9 mouse cellular contexts compared by ENCODE assay signal in the genomic region with DNA sequence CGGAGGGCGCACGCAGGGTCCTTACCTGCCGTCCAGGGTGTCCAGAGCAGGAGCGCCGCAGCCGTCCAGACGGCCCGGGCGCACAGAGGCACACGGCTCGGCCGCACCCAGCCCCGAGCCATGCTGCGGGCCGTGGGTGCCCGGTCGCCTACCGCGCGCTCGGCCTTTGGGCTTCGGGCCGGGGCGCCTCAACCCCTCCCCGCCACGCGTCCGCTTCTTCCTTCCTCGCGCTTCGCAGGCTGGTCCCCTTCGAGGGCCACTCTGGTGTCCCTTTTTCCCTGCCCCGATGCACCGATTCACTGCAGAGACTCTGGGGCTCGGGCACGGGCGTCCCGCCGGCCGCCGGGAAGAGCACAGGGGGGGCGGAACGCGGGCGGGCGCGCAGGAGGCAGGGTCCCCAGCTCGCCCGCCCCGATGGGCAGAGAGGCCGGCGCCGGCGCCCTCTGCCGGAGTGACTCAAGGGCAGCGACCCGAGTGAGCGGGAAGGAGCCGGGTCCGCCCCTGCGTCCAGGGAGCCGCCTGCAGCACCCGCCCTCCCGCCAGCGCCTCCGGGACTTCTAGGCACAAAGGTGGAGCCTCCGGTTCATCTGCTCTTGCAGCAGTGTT. TPM values are rescaled to one million over a fixed set of nuclear protein-coding genes. Genes with fewer than 3 reads are reported as not detected.
A peak's percentile ranks its signal among the peaks of the same experiment; 100 is the strongest.
DNase-seq lines count a peak whose midpoint lies in the region; ATAC-seq and TF ChIP-seq lines count a peak whose summit lies in the region.
"Had no signal": no experiment of that assay in that cellular context is flagged by ENCODE, and none has a peak within 500 bp of the region (broad histone marks: within the 10 kb centered on the region; RNA-seq: fewer than 3 reads in every experiment).

Ror2 (minus strand) TSS at position 369 of the 606 bp plus-strand sequence.

- peak within 1 kb of the TSS; percentile 64 for H3K27ac ChIP-seq in gastrocnemius, adult 2 months
- no peak within 1 kb of the TSS for H3K27ac ChIP-seq in hindbrain, embryonic 14.5 days
- no peak within 1 kb of the TSS for H3K27ac ChIP-seq in liver, embryonic 15.5 days (replicated peaks)

- H3K27me3 ChIP-seq in E14TG2a.4 (ENCODE audit: insufficient read depth, low read length), result peaks cover 77% of the 10 kb centered on the region
- peaks cover 35% of the 10 kb centered on the region for H3K27me3 ChIP-seq in hindbrain, embryonic 14.5 days (ENCODE audit: control insufficient read depth, insufficient read depth, low read length)
- peaks cover 64% of the 10 kb centered on the region for H3K27me3 ChIP-seq in liver, embryonic 15.5 days

- peak within 1 kb of the TSS; percentile 77 for H3K4me2 ChIP-seq in hindbrain, embryonic 14.5 days (replicated peaks)
- H3K4me2 ChIP-seq in liver, embryonic 15.5 days, result peak within 1 kb of the TSS; percentile 50

- peak within 1 kb of the TSS; percentile 86 for H3K4me3 ChIP-seq in E14TG2a.4 (replicated peaks; ENCODE audit: low read length)
- peak within 1 kb of the TSS; percentile 78 for H3K4me3 ChIP-seq in gastrocnemius, adult 2 months
- peak within 1 kb of the TSS; percentile 39 for H3K4me3 ChIP-seq in hindbrain, embryonic 14.5 days (replicated peaks; ENCODE audit: low read length)
- peak within 1 kb of the TSS; percentile 32 for H3K4me3 ChIP-seq in liver, embryonic 15.5 days (replicated peaks)
- H3K4me3 ChIP-seq: myocyte had no signal

- H3K9me3 ChIP-seq in E14TG2a.4 (ENCODE audit: low read length), result peaks cover 6% of the 10 kb centered on the region; the same call in 1 of the 2 replicates
- no peaks in the 10 kb centered on the region for H3K9me3 ChIP-seq in hindbrain, embryonic 14.5 days (ENCODE audit: control insufficient read depth, low read length)
- H3K9me3 ChIP-seq in liver, embryonic 15.5 days (replicated peaks), result no peaks in the 10 kb centered on the region

- H3K36me3 ChIP-seq in E14TG2a.4 (ENCODE audit: insufficient read depth, low read length), result no peaks in the 10 kb centered on the region
- H3K36me3 ChIP-seq in hindbrain, embryonic 14.5 days (replicated peaks; ENCODE audit: control insufficient read depth, insufficient read depth), result no peaks in the 10 kb centered on the region
- no peaks in the 10 kb centered on the region for H3K36me3 ChIP-seq in liver, embryonic 15.5 days (replicated peaks)

- peak; percentile 87 for DNase-seq in adrenal gland, postnatal 14 days
- peak; percentile 83 for DNase-seq in gastrocnemius, adult 2 months
- no peak for DNase-seq in hindbrain, embryonic 14.5 days (ENCODE audit: low spot score)
- peak; percentile 70 for DNase-seq in ovary, postnatal 36 days (ENCODE audit: low spot score)
- no peak for DNase-seq in left cerebral cortex, adult 9 months (ENCODE audit: low spot score in 2 of 2)

- ATAC-seq in hindbrain, embryonic 14.5 days (ENCODE audit: low FRiP score), result peak; percentile 40
- no peak for ATAC-seq in liver, embryonic 15.5 days (ENCODE audit: insufficient read depth)
- no peak for ATAC-seq in CD4-positive, CD25-positive, alpha-beta regulatory T cell, adult 4 months

- H3K4me1 ChIP-seq in E14TG2a.4 (replicated peaks; ENCODE audit: low read depth, low read length), result peaks cover 29% of the 10 kb centered on the region
- peaks cover 14% of the 10 kb centered on the region; the same call in 1 of the 2 replicates for H3K4me1 ChIP-seq in hindbrain, embryonic 14.5 days (replicated peaks; ENCODE audit: control insufficient read depth, insufficient read depth, low read length)
- H3K4me1 ChIP-seq in liver, embryonic 15.5 days (replicated peaks), result no peaks in the 10 kb centered on the region

- peak within 1 kb of the TSS; percentile 49 for H3K9ac ChIP-seq in hindbrain, embryonic 14.5 days
- H3K9ac ChIP-seq in liver, embryonic 15.5 days, result no peak within 1 kb of the TSS

- WGBS in hindbrain, embryonic 14.5 days, result 2% methylated on average over 62 of the region's 68 CpGs
- 2% methylated on average over 68 of the region's 68 CpGs for WGBS in liver, embryonic 15.5 days (ENCODE audit: insufficient replicate concordance)

- intact Hi-C loops in gastrocnemius, adult 2 months (cut with DNase I), result loop anchor here (2.0 kb wide), 1 partner anchor 167 kb away; no protein-coding TSS in a partner anchor

- TF ChIP-seq CTCF in E14TG2a.4 (conservative IDR thresholded peaks at IDR 0.05; ENCODE audit: low read length), result no peak
- peak; percentile 55 for TF ChIP-seq CTCF in gastrocnemius, adult 2 months (IDR thresholded peaks at IDR 0.05)

RNA-seq across cellular contexts. Expression of gene Ror2, which starts in this region (rescaled TPM):
- total RNA-seq in adrenal gland, postnatal 14 days (2021), result 6.7 and 8.3 TPM in 2 replicates
- total RNA-seq in gastrocnemius, adult 2 months (2021), result under 1 TPM; 0.20 to 0.84 TPM
- 1.8 and 3.1 TPM in 2 replicates for polyA plus RNA-seq in hindbrain, embryonic 14.5 days (2014; fragmentation: Nextera tagmentation; extraction: Ambion mirVana)
- 0.23 and 0.30 TPM in 2 replicates for polyA plus RNA-seq in liver, embryonic 15.5 days (2015; fragmentation: Nextera tagmentation; extraction: Ambion mirVana)
- polyA plus RNA-seq in CD4-positive, CD25-positive, alpha-beta regulatory T cell, adult 4 months (2017; shearing (Covaris generic)), result not detected

Comparison
In these comparisons a context has a peak if more than half of its experiments do, and no peak if none do; other contexts are left out.
1. Peak in DNase-seq, H3K4me3 ChIP-seq and H3K27ac ChIP-seq in gastrocnemius, adult 2 months; RNA of the gene not detected or under 1 TPM.
2. H3K4me3 ChIP-seq: peak in every context shown above with its lines; median percentile 86 in E14TG2a.4; 78 in gastrocnemius, adult 2 months; 39 in hindbrain, embryonic 14.5 days; 32 in liver, embryonic 15.5 days.
3. DNase-seq: peak in adrenal gland, postnatal 14 days (single experiment) and ovary, postnatal 36 days (single experiment); none in hindbrain, embryonic 14.5 days (single experiment) and left cerebral cortex, adult 9 months (0 of 2).